Mouse (Mus musculus): ENCODE data around the gene Jsrp1. TPM values are rescaled to one million over a fixed set of nuclear protein-coding genes. Genes with fewer than 3 reads are reported as not detected.

Gene Jsrp1
- total and polyA plus RNA-seq, 3 experiments = 0.07 TPM; not detected in 2

DNA sequence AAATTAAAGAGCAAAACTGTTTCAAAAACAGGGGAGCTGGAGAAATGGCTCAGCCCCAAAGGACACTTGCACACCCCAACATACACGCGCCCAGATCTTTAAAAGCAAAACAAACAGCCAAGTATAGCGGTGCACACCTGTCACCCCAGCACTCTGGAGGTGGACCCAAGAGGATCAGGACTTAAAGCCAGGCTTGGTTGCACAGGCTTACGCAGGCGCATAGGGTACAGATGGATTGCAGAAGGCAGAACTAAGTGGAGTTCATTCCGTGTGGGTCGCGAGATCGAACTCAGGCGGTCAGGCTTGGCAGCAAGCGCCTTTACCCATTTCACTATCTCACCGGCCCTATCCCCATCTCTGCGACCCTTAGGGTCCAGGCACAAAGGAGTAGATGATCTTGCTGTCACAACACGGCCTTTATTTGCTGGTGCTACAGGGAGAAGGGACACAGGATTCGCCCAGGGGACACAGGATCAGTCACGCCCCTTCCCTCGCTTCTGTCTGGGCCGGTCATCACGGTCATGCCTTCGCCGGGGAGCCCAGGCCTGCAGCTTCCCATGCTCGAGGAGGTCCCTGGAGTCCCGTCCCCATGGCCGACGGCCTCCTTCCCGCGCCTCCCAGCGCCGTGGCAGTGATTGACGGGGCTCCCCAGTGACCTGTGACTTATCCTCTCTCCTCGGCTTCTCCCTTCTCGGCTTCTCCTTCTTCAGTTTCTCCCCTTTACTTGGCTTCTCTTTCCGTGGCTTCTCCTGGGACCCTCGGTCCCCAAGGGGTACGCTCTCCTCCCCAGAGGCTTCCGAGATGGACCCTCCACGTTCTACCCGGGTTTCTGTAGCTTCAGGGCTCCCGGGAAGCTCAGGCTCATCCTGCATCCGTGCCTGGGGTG, 5.0 kb downstream of the Jsrp1 start:
- TF ChIP-seq GATA1 (IDR thresholded peaks at IDR 0.05; ENCODE audit: borderline replicate concordance, low read length) (no peak), TAL1 (conservative IDR thresholded peaks at IDR 0.05; ENCODE audit: low read depth, low read length) (no peak), CTCF (IDR thresholded peaks at IDR 0.05; ENCODE audit: low read depth, low read length) (no peak), POLR2AphosphoS5 (IDR thresholded peaks at IDR 0.05; ENCODE audit: insufficient replicate concordance, low read depth, low read length) (no peak), GATA2 (IDR thresholded peaks at IDR 0.05; ENCODE audit: borderline replicate concordance, low read depth, low read length) (no peak)
- Histone ChIP-seq H3K4me1 (ENCODE audit: insufficient read depth, low read depth, low read length) (peaks cover 49% of the 10 kb centered on the region), H3K27me3 (ENCODE audit: insufficient read depth, low read length) (peaks cover 34% of the 10 kb centered on the region), H3K36me3 (replicated peaks) (peaks cover 49% of the 10 kb centered on the region), H3K9me3 (replicated peaks) (peaks cover 16% of the 10 kb centered on the region), H3K4me3 (ENCODE audit: low read depth, low read length) (no peak overlapping the region)
- DNase-seq (ENCODE audit: low spot score) (no peak), ATAC-seq (ENCODE audit: extremely low read depth, insufficient number of reproducible peaks, low FRiP score, poor library complexity, severe bottlenecking) (no peak)

DNA sequence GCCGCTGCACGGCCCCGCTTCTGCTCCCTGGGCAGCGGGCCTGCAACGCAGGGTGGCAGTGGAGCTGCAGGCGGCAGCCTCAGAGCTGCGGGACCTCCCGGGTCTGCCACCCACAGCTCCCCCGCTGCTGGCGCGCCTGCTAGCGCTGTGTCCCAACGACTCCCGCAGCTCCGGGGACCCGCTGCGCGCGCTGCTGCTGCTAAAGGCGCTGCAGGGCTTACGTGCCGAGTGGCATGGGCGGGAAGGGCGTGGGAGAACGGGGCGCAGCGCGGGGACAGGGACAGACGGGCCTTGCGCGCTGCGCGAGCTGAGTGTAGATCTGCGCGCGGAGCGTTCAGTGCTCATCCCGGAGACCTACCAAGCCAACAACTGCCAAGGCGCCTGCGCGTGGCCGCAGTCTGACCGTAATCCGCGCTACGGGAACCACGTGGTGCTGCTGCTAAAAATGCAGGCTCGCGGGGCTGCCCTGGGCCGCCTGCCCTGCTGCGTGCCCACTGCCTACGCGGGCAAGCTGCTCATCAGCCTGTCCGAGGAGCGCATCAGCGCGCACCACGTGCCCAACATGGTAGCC, 6.2 kb downstream of the Jsrp1 start:
- TF ChIP-seq CTCF (IDR thresholded peaks at IDR 0.05; ENCODE audit: low read depth, low read length) (no peak), TAL1 (conservative IDR thresholded peaks at IDR 0.05; ENCODE audit: low read depth, low read length) (no peak), GATA2 (IDR thresholded peaks at IDR 0.05; ENCODE audit: borderline replicate concordance, low read depth, low read length) (no peak), POLR2AphosphoS5 (IDR thresholded peaks at IDR 0.05; ENCODE audit: insufficient replicate concordance, low read depth, low read length) (no peak), GATA1 (IDR thresholded peaks at IDR 0.05; ENCODE audit: borderline replicate concordance, low read length) (no peak)
- DNase-seq (ENCODE audit: low spot score) (no peak), ATAC-seq (ENCODE audit: extremely low read depth, insufficient number of reproducible peaks, low FRiP score, poor library complexity, severe bottlenecking) (no peak)

DNA sequence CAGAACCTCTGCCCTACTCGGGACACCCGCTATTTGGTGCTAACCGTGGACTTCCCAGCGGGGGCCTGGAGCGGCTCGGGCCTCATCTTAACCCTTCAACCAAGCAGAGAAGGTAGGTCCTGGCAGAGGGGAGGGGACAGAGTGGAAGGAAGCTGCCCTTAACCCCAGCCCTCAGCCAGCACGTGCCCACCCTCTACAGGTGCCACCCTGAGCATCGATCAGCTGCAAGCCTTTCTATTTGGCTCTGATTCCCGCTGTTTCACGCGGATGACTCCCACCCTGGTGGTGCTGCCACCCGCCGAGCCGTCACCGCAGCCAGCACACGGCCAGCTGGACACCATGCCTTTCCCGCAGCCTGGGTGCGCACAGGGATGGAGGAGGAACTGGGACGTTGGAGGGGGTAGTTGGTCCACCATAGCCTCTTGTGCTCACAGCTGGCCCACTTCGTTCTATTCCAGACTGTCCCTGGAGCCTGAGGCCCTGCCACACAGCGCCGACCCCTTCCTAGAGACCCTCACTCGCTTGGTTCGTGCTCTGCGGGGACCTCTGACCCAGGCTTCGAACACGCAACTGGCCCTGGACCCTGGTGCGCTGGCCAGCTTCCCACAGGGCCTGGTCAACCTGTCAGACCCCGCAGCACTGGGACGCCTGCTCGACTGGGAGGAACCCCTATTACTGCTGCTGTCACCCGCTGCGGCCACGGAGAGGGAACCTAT, 6.8 kb downstream of the Jsrp1 start:
- DNase-seq (ENCODE audit: low spot score) = no peak
- ATAC-seq (ENCODE audit: extremely low read depth, insufficient number of reproducible peaks, low FRiP score, poor library complexity, severe bottlenecking) = no peak
- Histone ChIP-seq H3K4me1 (ENCODE audit: insufficient read depth, low read depth, low read length) (peaks cover 65% of the 10 kb centered on the region), H3K9me3 (replicated peaks) (peaks cover 14% of the 10 kb centered on the region), H3K27me3 (ENCODE audit: insufficient read depth, low read length) (peaks cover 24% of the 10 kb centered on the region; the same call in 1 of the 2 replicates), H3K4me3 (ENCODE audit: low read depth, low read length) (peak overlapping the region; percentile 23; the same call in 1 of the 2 replicates), H3K36me3 (replicated peaks) (peaks cover 67% of the 10 kb centered on the region)
- no peak for TF ChIP-seq CTCF (IDR thresholded peaks at IDR 0.05; ENCODE audit: low read depth, low read length)
- TF ChIP-seq GATA1 (IDR thresholded peaks at IDR 0.05; ENCODE audit: borderline replicate concordance, low read length) = no peak
- no peak for TF ChIP-seq GATA2 (IDR thresholded peaks at IDR 0.05; ENCODE audit: borderline replicate concordance, low read depth, low read length)
- TF ChIP-seq TAL1 (conservative IDR thresholded peaks at IDR 0.05; ENCODE audit: low read depth, low read length) = no peak
- no peak for TF ChIP-seq POLR2AphosphoS5 (IDR thresholded peaks at IDR 0.05; ENCODE audit: insufficient replicate concordance, low read depth, low read length)

More for the DNA sequence above, 6.2 kb downstream of the Jsrp1 start:
- peaks cover 61% of the 10 kb centered on the region for H3K4me1 ChIP-seq (ENCODE audit: insufficient read depth, low read depth, low read length)
- peaks cover 61% of the 10 kb centered on the region for H3K36me3 ChIP-seq (replicated peaks)
- peak overlapping the region; percentile 23; the same call in 1 of the 2 replicates for H3K4me3 ChIP-seq (ENCODE audit: low read depth, low read length)
- peaks cover 14% of the 10 kb centered on the region for H3K9me3 ChIP-seq (replicated peaks)
- peaks cover 26% of the 10 kb centered on the region; the same call in 1 of the 2 replicates for H3K27me3 ChIP-seq (ENCODE audit: insufficient read depth, low read length)

DNA sequence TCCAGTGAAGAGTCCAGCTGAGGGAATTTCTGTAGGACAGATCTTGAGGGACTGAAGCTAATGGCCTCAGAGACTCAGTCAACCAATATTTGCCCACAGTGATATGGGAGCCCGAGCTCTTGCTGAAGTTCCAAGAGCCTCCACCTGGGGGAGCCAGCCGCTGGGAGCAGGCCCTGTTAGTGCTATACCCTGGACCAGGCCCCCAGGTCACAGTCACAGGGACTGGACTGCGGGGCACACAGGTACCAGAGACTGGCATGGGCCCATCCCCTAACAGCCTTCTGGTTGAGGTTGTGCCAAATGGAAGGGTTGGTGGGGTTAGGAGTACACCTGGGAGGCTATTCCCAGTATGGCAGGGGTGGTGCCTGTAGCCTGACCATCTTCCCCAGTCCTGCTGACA, 7.4 kb downstream of the Jsrp1 start:
- Histone ChIP-seq H3K36me3 (replicated peaks) (peaks cover 73% of the 10 kb centered on the region), H3K9me3 (replicated peaks) (peaks cover 14% of the 10 kb centered on the region), H3K4me1 (ENCODE audit: insufficient read depth, low read depth, low read length) (peaks cover 71% of the 10 kb centered on the region), H3K4me3 (ENCODE audit: low read depth, low read length) (no peak overlapping the region), H3K27me3 (ENCODE audit: insufficient read depth, low read length) (peaks cover 24% of the 10 kb centered on the region; the same call in 1 of the 2 replicates)
- ATAC-seq (ENCODE audit: extremely low read depth, insufficient number of reproducible peaks, low FRiP score, poor library complexity, severe bottlenecking) = no peak; the same call in 1 of the 2 replicates
- 0 out of 2 replicates have a peak, but pooled peaks have one; percentile 30 for TF ChIP-seq CTCF (IDR thresholded peaks at IDR 0.05; ENCODE audit: low read depth, low read length)
- TF ChIP-seq GATA2 (IDR thresholded peaks at IDR 0.05; ENCODE audit: borderline replicate concordance, low read depth, low read length) = no peak
- no peak for DNase-seq (ENCODE audit: low spot score)

DNA sequence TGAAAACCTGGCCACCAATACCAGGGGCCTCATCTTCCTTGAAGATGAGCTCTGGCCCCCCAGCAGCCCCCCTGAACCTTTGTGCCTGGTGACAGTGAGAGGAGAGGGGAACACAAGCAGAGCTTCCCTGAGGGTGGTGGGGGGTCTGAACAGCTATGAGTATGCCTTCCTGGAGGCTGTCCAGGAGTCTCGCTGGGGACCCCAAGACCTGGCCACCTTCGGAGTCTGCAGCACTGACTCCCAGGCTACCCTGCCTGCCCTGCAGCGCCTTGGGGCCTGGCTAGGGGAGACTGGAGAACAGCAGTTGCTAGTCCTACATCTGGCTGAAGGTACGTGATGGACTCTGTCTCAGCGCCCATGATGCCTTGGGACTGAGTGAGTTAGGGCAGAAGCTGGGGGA, 8.0 kb downstream of the Jsrp1 start:
- TF ChIP-seq POLR2AphosphoS5 (IDR thresholded peaks at IDR 0.05; ENCODE audit: insufficient replicate concordance, low read depth, low read length) (no peak), CTCF (IDR thresholded peaks at IDR 0.05; ENCODE audit: low read depth, low read length) (no peak), TAL1 (conservative IDR thresholded peaks at IDR 0.05; ENCODE audit: low read depth, low read length) (no peak), GATA2 (IDR thresholded peaks at IDR 0.05; ENCODE audit: borderline replicate concordance, low read depth, low read length) (no peak), GATA1 (IDR thresholded peaks at IDR 0.05; ENCODE audit: borderline replicate concordance, low read length) (no peak)
- Histone ChIP-seq H3K9me3 (replicated peaks) (peaks cover 14% of the 10 kb centered on the region), H3K4me3 (ENCODE audit: low read depth, low read length) (no peak overlapping the region), H3K27me3 (ENCODE audit: insufficient read depth, low read length) (peaks cover 20% of the 10 kb centered on the region; the same call in 1 of the 2 replicates), H3K36me3 (replicated peaks) (peaks cover 79% of the 10 kb centered on the region), H3K4me1 (ENCODE audit: insufficient read depth, low read depth, low read length) (peaks cover 73% of the 10 kb centered on the region)
- ATAC-seq (ENCODE audit: extremely low read depth, insufficient number of reproducible peaks, low FRiP score, poor library complexity, severe bottlenecking) = no peak
- no peak for DNase-seq (ENCODE audit: low spot score)

Measured in G1E (cell line).